Mouse (Mus musculus) CH12.LX (cell line): ENCODE data around the gene Creg1. TPM values are rescaled to one million over a fixed set of nuclear protein-coding genes. Genes with fewer than 3 reads are reported as not detected.

Source experiments
- DNase-seq: peaks from one replicate; pipeline ENCODE4 v3.0.0-alpha.2; 2013; ENCODE audit errors: extremely low read depth
- H3K27ac ChIP-seq: 2 replicates; pipeline ENCODE4 v1.5.1; 2012; ENCODE audit warnings: low read depth, mild to moderate bottlenecking, control low read depth, moderate library complexity; ENCODE audit not compliant: insufficient read depth
- H3K27me3 ChIP-seq: replicated peaks from 2 replicates; pipeline ENCODE3; 2012; ENCODE audit warnings: inconsistent platforms
- H3K36me3 ChIP-seq, 2 experiments: replicated peaks in 1 of 2; 2 replicates each; pipeline versions ENCODE3 to v1.6.1; 2012; ENCODE audit warnings: inconsistent platforms in 1 of 2, low read length in 1 of 2, mild to moderate bottlenecking in 1 of 2, mixed read lengths in 1 of 2, moderate library complexity in 1 of 2; ENCODE audit not compliant: control insufficient read depth in 1 of 2, insufficient read depth in 1 of 2
- H3K4me1 ChIP-seq, 2 experiments: 2 replicates each; pipeline ENCODE4 v1.6.1; 2012; ENCODE audit warnings: inconsistent platforms in 1 of 2, moderate library complexity in 1 of 2; ENCODE audit not compliant: insufficient read depth in 2 of 2, control insufficient read depth in 1 of 2
- H3K4me2 ChIP-seq: 2 replicates; pipeline ENCODE4 v1.6.1; 2012; ENCODE audit warnings: low read depth, mild to moderate bottlenecking, control low read depth; ENCODE audit not compliant: poor library complexity, insufficient read depth, severe bottlenecking
- H3K4me3 ChIP-seq, 3 experiments: fragments of 150-350 bp in 1 of 3; sonication (generic) in 1 of 3; replicated peaks in 1 of 3; 2 replicates each; pipeline versions ENCODE3 to v1.5.1; 2011 to 2012; ENCODE audit warnings: low read depth in 2 of 3, low read length in 2 of 3, mild to moderate bottlenecking in 2 of 3, moderate library complexity in 2 of 3, control low read depth in 1 of 3, improper control_type of control experiment in 1 of 3, inconsistent platforms in 1 of 3, mixed read lengths in 1 of 3; ENCODE audit not compliant: poor library complexity in 1 of 3
- H3K79me2 ChIP-seq: replicated peaks from 2 replicates; pipeline ENCODE4 v1.6.1; 2012; ENCODE audit warnings: mild to moderate bottlenecking, moderate library complexity; ENCODE audit not compliant: control insufficient read depth, poor library complexity, insufficient read depth, severe bottlenecking; ENCODE audit errors: extremely low read depth
- H3K9ac ChIP-seq: 2 replicates; pipeline ENCODE4 v1.6.1; 2012; ENCODE audit warnings: low read depth, mild to moderate bottlenecking, control low read depth, moderate library complexity; ENCODE audit not compliant: insufficient read depth
- H3K9me3 ChIP-seq: replicated peaks from 2 replicates; pipeline ENCODE3; 2012; ENCODE audit warnings: low read length, inconsistent platforms, mixed read lengths
- CTCF ChIP-seq, 2 experiments: IDR thresholded peaks in 1 of 2; conservative IDR thresholded peaks in 1 of 2; 2 replicates each; pipeline ENCODE4 v1.5.1; 2011 to 2012; ENCODE audit warnings: low read depth in 2 of 2, low read length in 2 of 2, improper control_type of control experiment in 1 of 2, inconsistent platforms in 1 of 2, mild to moderate bottlenecking in 1 of 2, moderate library complexity in 1 of 2
- ELF1 ChIP-seq: IDR thresholded peaks from 2 replicates; pipeline ENCODE4 v1.6.1; 2014; ENCODE audit warnings: low read depth, mild to moderate bottlenecking, inconsistent platforms, low read length, improper control_type of control experiment
- ETS1 ChIP-seq: conservative IDR thresholded peaks from 2 replicates; pipeline ENCODE4 v1.6.1; 2012; ENCODE audit warnings: low read depth, mild to moderate bottlenecking, inconsistent platforms, low read length, improper control_type of control experiment, moderate library complexity
- HCFC1 ChIP-seq: IDR thresholded peaks from 2 replicates; pipeline ENCODE4 v1.6.1; 2012; ENCODE audit warnings: low read depth, mild to moderate bottlenecking, inconsistent platforms, low read length, improper control_type of control experiment
- IRF4 ChIP-seq: IDR thresholded peaks from 2 replicates; pipeline ENCODE4 v1.6.1; 2014; ENCODE audit warnings: low read depth, mild to moderate bottlenecking, inconsistent platforms, low read length, improper control_type of control experiment
- JUN ChIP-seq: IDR thresholded peaks from 2 replicates; pipeline ENCODE4 v1.6.1; 2011; ENCODE audit warnings: low read depth, mild to moderate bottlenecking, low read length, improper control_type of control experiment, moderate library complexity; ENCODE audit not compliant: insufficient read depth
- JUND ChIP-seq: conservative IDR thresholded peaks from 2 replicates; pipeline ENCODE4 v1.6.1; 2011; ENCODE audit warnings: low read depth, low read length, improper control_type of control experiment
- KAT2A ChIP-seq: IDR thresholded peaks from 2 replicates; pipeline ENCODE4 v1.6.1; 2012; ENCODE audit warnings: low read length, improper control_type of control experiment, inconsistent platforms; ENCODE audit not compliant: insufficient replicate concordance
- MAFK ChIP-seq: IDR thresholded peaks from 2 replicates; pipeline ENCODE4 v1.6.1; 2011; ENCODE audit warnings: low read length, improper control_type of control experiment; ENCODE audit not compliant: insufficient replicate concordance
- MAZ ChIP-seq: IDR thresholded peaks from 2 replicates; pipeline ENCODE4 v1.6.1; 2012; ENCODE audit warnings: low read depth, mild to moderate bottlenecking, inconsistent platforms, low read length, improper control_type of control experiment, moderate library complexity
- MXI1 ChIP-seq: IDR thresholded peaks from 2 replicates; pipeline ENCODE4 v1.6.1; 2011; ENCODE audit warnings: mild to moderate bottlenecking, low read depth, low read length, improper control_type of control experiment
- MYC ChIP-seq: IDR thresholded peaks from 2 replicates; pipeline ENCODE4 v1.6.1; 2011; ENCODE audit warnings: low read depth, mild to moderate bottlenecking, improper control_type of control experiment, low read length
- NELFE ChIP-seq: IDR thresholded peaks from 2 replicates; pipeline ENCODE4 v1.6.1; 2011; ENCODE audit warnings: low read depth, low read length, improper control_type of control experiment
- PAX5 ChIP-seq: IDR thresholded peaks from 2 replicates; pipeline ENCODE4 v1.6.1; 2012; ENCODE audit warnings: low read length, inconsistent platforms, mixed read lengths
- RAD21 ChIP-seq: IDR thresholded peaks from 2 replicates; pipeline ENCODE4 v1.6.1; 2011; ENCODE audit warnings: low read depth, mild to moderate bottlenecking, low read length, improper control_type of control experiment, moderate library complexity
- SMC3 ChIP-seq: IDR thresholded peaks from 2 replicates; pipeline ENCODE4 v1.6.1; 2011; ENCODE audit warnings: low read depth, low read length, improper control_type of control experiment
- TBP ChIP-seq: conservative IDR thresholded peaks from 2 replicates; pipeline ENCODE4 v1.6.1; 2011; ENCODE audit warnings: low read depth, low read length, improper control_type of control experiment
- TCF12 ChIP-seq: IDR thresholded peaks from 2 replicates; pipeline ENCODE4 v1.6.1; 2014; ENCODE audit warnings: low read depth, mild to moderate bottlenecking, inconsistent platforms, low read length, improper control_type of control experiment
- UBTF ChIP-seq: IDR thresholded peaks from 2 replicates; pipeline ENCODE4 v1.6.1; 2012; ENCODE audit warnings: low read depth, mild to moderate bottlenecking, inconsistent platforms, low read length, improper control_type of control experiment, moderate library complexity
- ZC3H11A ChIP-seq: IDR thresholded peaks from 2 replicates; pipeline ENCODE4 v1.6.1; 2012; ENCODE audit warnings: low read depth, mild to moderate bottlenecking, inconsistent platforms, low read length, improper control_type of control experiment
- ZKSCAN1 ChIP-seq: IDR thresholded peaks from 2 replicates; pipeline ENCODE4 v1.6.1; 2012; ENCODE audit warnings: low read depth, inconsistent platforms, low read length, improper control_type of control experiment, borderline replicate concordance
- ZNF384 ChIP-seq: IDR thresholded peaks from 2 replicates; pipeline ENCODE4 v1.6.1; 2012; ENCODE audit warnings: low read depth, low read length, improper control_type of control experiment, inconsistent platforms
- dilution Hi-C: fragments of 300-500 bp; cut with MboI; formaldehyde crosslinking; loops from 2 replicates; pipeline ENCODE4 v1.14.3; 2020; ENCODE audit warnings: low sequenced_read_pairs; ENCODE audit not compliant: extremely low pct_unique_long_range_greater_than_20kb, extremely low pct_ligation_motif_present
- in situ Hi-C: fragments of 300-500 bp; cut with MboI; formaldehyde crosslinking; loops from 3 replicates; pipeline ENCODE4 v1.14.3; 2019; ENCODE audit warnings: low sequenced_read_pairs, low pct_ligation_motif_present, low pct_unique_long_range_greater_than_20kb, mixed read lengths
- polyA plus RNA-seq: library from polyadenylated mRNA; unstranded; fragments of >175 nt; gene quantifications from 2 replicates; pipeline ENCODE4 v1.2.1, GENCODE M21; 2012; ENCODE audit warnings: low read depth; ENCODE audit not compliant: insufficient read length
- total RNA-seq, 2 experiments: library from RNA; depleted of rRNA; stranded (reverse); fragments of 300-350 nt in 1 of 2; fragments of >200 nt in 1 of 2; gene quantifications; 2 replicates each; pipeline ENCODE4 v1.2.3; 2012 to 2014

The Creg1 gene
- total and polyA plus RNA-seq, 3 experiments, result 22.3 to 44.3 (median 38.2) TPM

- Histone ChIP-seq H3K79me2 (no peaks in the 10 kb centered on the region), H3K4me3 (peak overlapping the region; percentile 25 to 55 (median 50)), H3K27ac (no peak overlapping the region), H3K36me3 (no peaks in the 10 kb centered on the region), H3K9ac (peak overlapping the region; percentile 22), H3K4me2 (peak overlapping the region; percentile 71), H3K9me3 (no peaks in the 10 kb centered on the region), H3K27me3 (no peaks in the 10 kb centered on the region), H3K4me1 (peaks cover 0 to 14% of the 10 kb centered on the region in 2 experiments; a peak in 2 of 4 replicates)
- in situ Hi-C loops (no loop called here), dilution Hi-C loops (no loop called here)
- TF ChIP-seq JUN, result no peak
- no peak for TF ChIP-seq HCFC1
- peak; percentile 29; the same call in 1 of the 2 replicates for TF ChIP-seq MAZ
- peak; percentile 42; the same call in 1 of the 2 replicates for TF ChIP-seq TCF12
- peak; percentile 45; the same call in 1 of the 2 replicates for TF ChIP-seq ZNF384
- TF ChIP-seq ZC3H11A, result peak; percentile 31; the same call in 1 of the 2 replicates
- TF ChIP-seq ETS1, result no peak
- no peak for TF ChIP-seq MXI1
- TF ChIP-seq NELFE, result no peak
- TF ChIP-seq TBP, result no peak
- no peak for TF ChIP-seq MAFK
- TF ChIP-seq RAD21, result peak; percentile 79
- no peak for TF ChIP-seq UBTF
- TF ChIP-seq ZKSCAN1, result no peak
- no peak for TF ChIP-seq KAT2A
- TF ChIP-seq IRF4, result peak; percentile 14; the same call in 1 of the 2 replicates
- TF ChIP-seq JUND, result no peak
- peak; percentile 80 for TF ChIP-seq SMC3
- TF ChIP-seq CTCF (conservative IDR thresholded peaks at IDR 0.05 in 1 of 2, IDR thresholded peaks at IDR 0.05 in 1 of 2; ENCODE audit: low read depth in 2 of 2, low read length in 2 of 2), result peak; percentile 54 to 88
- TF ChIP-seq MYC, result no peak
- no peak for TF ChIP-seq PAX5
- TF ChIP-seq ELF1, result no peak
- peak; percentile 33 for DNase-seq
Measured at GRCm38 (mm10) chr1:165780586-165781111, 17.1 kb downstream of the Creg1 start.
